Mouse (Mus musculus) heart, embryonic 15.5 days (tissue): ENCODE data around the gene Dennd2c. TPM values are rescaled to one million over a fixed set of nuclear protein-coding genes. Genes with fewer than 3 reads are reported as not detected.
"Not testable (repeated sequence)": the region's sequence is repeated elsewhere in the genome, so short reads cannot be mapped to it uniquely, and the experiment has no call there.

Source experiments
- ATAC-seq: fragments of 200-750 bp; cut with Nextera tagmentation; replicated peaks from 2 replicates; pipeline ENCODE4 v1.8.0; 2017; ENCODE audit warnings: low read depth, moderate TSS enrichment; ENCODE audit not compliant: insufficient number of reproducible peaks, insufficient read depth, low FRiP score
- H3K27ac ChIP-seq: fragments of 300-500 bp; sonication (generic); 2 replicates; pipeline ENCODE4 v1.5.1; 2015; ENCODE audit warnings: mild to moderate bottlenecking, inconsistent platforms
- H3K27me3 ChIP-seq: fragments of 300-500 bp; sonication (generic); 2 replicates; pipeline ENCODE4 v1.6.1; 2015; ENCODE audit warnings: inconsistent platforms
- H3K36me3 ChIP-seq: fragments of 300-500 bp; sonication (generic); 2 replicates; pipeline ENCODE4 v1.6.1; 2015; ENCODE audit warnings: mild to moderate bottlenecking, inconsistent platforms
- H3K4me1 ChIP-seq: fragments of 300-500 bp; sonication (generic); replicated peaks from 2 replicates; pipeline ENCODE4 v1.6.1; 2015; ENCODE audit warnings: inconsistent platforms
- H3K4me2 ChIP-seq: fragments of 300-500 bp; sonication (generic); 2 replicates; pipeline ENCODE4 v1.6.1; 2015; ENCODE audit warnings: inconsistent platforms, mild to moderate bottlenecking, moderate library complexity
- H3K4me3 ChIP-seq: fragments of 300-500 bp; sonication (generic); 2 replicates; pipeline ENCODE4 v1.5.1; 2015; ENCODE audit warnings: mild to moderate bottlenecking, inconsistent platforms
- H3K9ac ChIP-seq: fragments of 300-500 bp; sonication (generic); 2 replicates; pipeline ENCODE4 v1.6.1; 2015; ENCODE audit warnings: mild to moderate bottlenecking, inconsistent platforms
- H3K9me3 ChIP-seq: fragments of 300-500 bp; sonication (generic); replicated peaks from 2 replicates; pipeline ENCODE4 v1.6.1; 2016; ENCODE audit warnings: inconsistent platforms
- WGBS: fragments of 180-500 bp; shearing (Covaris S2); methylation state at CpG from one replicate; pipeline ENCODE4 v1.1.7; 2015; ENCODE audit warnings: mixed read lengths; 5-methylcytosine and 5-hydroxymethylcytosine counted together
- polyA plus RNA-seq: library from polyadenylated mRNA; unstranded; fragments of >200 nt; fragmentation: Nextera tagmentation; extraction: Ambion mirVana; gene quantifications from 2 replicates; pipeline ENCODE4 v1.2.1, GENCODE M21; 2015

Dennd2c gene
- polyA plus RNA-seq, 1 experiment from 2014 or later, result 2.9 TPM

- not testable (repeated sequence) for H3K27me3 ChIP-seq, ATAC-seq, H3K4me3 ChIP-seq, H3K4me2 ChIP-seq, H3K4me1 ChIP-seq, H3K27ac ChIP-seq, H3K9ac ChIP-seq, H3K36me3 ChIP-seq, H3K9me3 ChIP-seq
- WGBS, result 94% methylated on average over 7 of the region's 7 CpGs
These were observed 98.7 kb downstream of the Dennd2c start for GRCm38 (mm10) chr3:103201105-103201504.

GRCm38 (mm10) chr3:103203554-103203953, 101.2 kb downstream of the Dennd2c start:
- Histone ChIP-seq H3K27ac (no peak overlapping the region), H3K4me3 (no peak overlapping the region), H3K9me3 (no peaks in the 10 kb centered on the region), H3K9ac (no peak overlapping the region), H3K27me3 (no peaks in the 10 kb centered on the region), H3K4me2 (no peak overlapping the region), H3K36me3 (no peaks in the 10 kb centered on the region), H3K4me1 (no peaks in the 10 kb centered on the region; the same call in 1 of the 2 replicates)
- no peak for ATAC-seq
- WGBS, result 91% methylated on average over 1 of the region's 1 CpGs

GRCm38 (mm10) chr3:103204445-103204844, 102.0 kb downstream of the Dennd2c start:
- H3K4me1 ChIP-seq, result no peaks in the 10 kb centered on the region
- no peak overlapping the region for H3K9ac ChIP-seq
- no peaks in the 10 kb centered on the region for H3K9me3 ChIP-seq
- no peak for ATAC-seq
- no peaks in the 10 kb centered on the region for H3K36me3 ChIP-seq
- H3K27me3 ChIP-seq, result no peaks in the 10 kb centered on the region
- H3K27ac ChIP-seq, result no peak overlapping the region
- no peak overlapping the region for H3K4me3 ChIP-seq
- H3K4me2 ChIP-seq, result no peak overlapping the region
- WGBS, result 81% methylated on average over 3 of the region's 3 CpGs

- no peaks in the 10 kb centered on the region for H3K36me3 ChIP-seq
- no peak overlapping the region for H3K9ac ChIP-seq
- H3K9me3 ChIP-seq, result no peaks in the 10 kb centered on the region
- H3K27ac ChIP-seq, result no peak overlapping the region
- no peaks in the 10 kb centered on the region for H3K27me3 ChIP-seq
- 77% methylated on average over 6 of the region's 6 CpGs for WGBS
- no peak overlapping the region for H3K4me3 ChIP-seq
- H3K4me2 ChIP-seq, result no peak overlapping the region
- no peaks in the 10 kb centered on the region for H3K4me1 ChIP-seq
- ATAC-seq, result no peak
These were observed 104.0 kb downstream of the Dennd2c start for GRCm38 (mm10) chr3:103206393-103206792.

- H3K9ac ChIP-seq, result no peak overlapping the region
- H3K4me1 ChIP-seq, result no peaks in the 10 kb centered on the region
- H3K4me2 ChIP-seq, result no peak overlapping the region
- WGBS, result 56% methylated on average over 5 of the region's 5 CpGs
- no peak overlapping the region for H3K27ac ChIP-seq
- no peaks in the 10 kb centered on the region for H3K9me3 ChIP-seq
- no peaks in the 10 kb centered on the region for H3K27me3 ChIP-seq
- no peak for ATAC-seq
- H3K36me3 ChIP-seq, result no peaks in the 10 kb centered on the region
- H3K4me3 ChIP-seq, result no peak overlapping the region
These were observed 105.3 kb downstream of the Dennd2c start for GRCm38 (mm10) chr3:103207749-103208148.

- no peaks in the 10 kb centered on the region for H3K4me1 ChIP-seq
- H3K4me2 ChIP-seq, result no peak overlapping the region
- no peaks in the 10 kb centered on the region for H3K36me3 ChIP-seq
- no peak overlapping the region for H3K9ac ChIP-seq
- ATAC-seq, result no peak
- 72% methylated on average over 2 of the region's 2 CpGs for WGBS
- H3K4me3 ChIP-seq, result no peak overlapping the region
- no peaks in the 10 kb centered on the region for H3K27me3 ChIP-seq
- no peaks in the 10 kb centered on the region for H3K9me3 ChIP-seq
- no peak overlapping the region for H3K27ac ChIP-seq
These were observed 105.8 kb downstream of the Dennd2c start for GRCm38 (mm10) chr3:103208237-103208636.

GRCm38 (mm10) chr3:103211101-103211500, 108.7 kb downstream of the Dennd2c start:
- H3K4me2 ChIP-seq, result no peak overlapping the region
- 73% methylated on average over 2 of the region's 2 CpGs for WGBS
- H3K9ac ChIP-seq, result no peak overlapping the region
- no peaks in the 10 kb centered on the region for H3K9me3 ChIP-seq
- no peaks in the 10 kb centered on the region for H3K27me3 ChIP-seq
- no peak overlapping the region for H3K27ac ChIP-seq
- no peak overlapping the region for H3K4me3 ChIP-seq
- H3K36me3 ChIP-seq, result no peaks in the 10 kb centered on the region
- H3K4me1 ChIP-seq, result no peaks in the 10 kb centered on the region
- no peak for ATAC-seq

GRCm38 (mm10) chr3:103212142-103212541, 109.7 kb downstream of the Dennd2c start:
- WGBS, result 36% methylated on average over 1 of the region's 1 CpGs
- H3K4me3 ChIP-seq, result no peak overlapping the region
- H3K9ac ChIP-seq, result no peak overlapping the region
- ATAC-seq, result no peak
- H3K27ac ChIP-seq, result no peak overlapping the region
- H3K4me2 ChIP-seq, result no peak overlapping the region
- H3K9me3 ChIP-seq, result no peaks in the 10 kb centered on the region
- no peaks in the 10 kb centered on the region for H3K36me3 ChIP-seq
- no peaks in the 10 kb centered on the region for H3K4me1 ChIP-seq
- no peaks in the 10 kb centered on the region for H3K27me3 ChIP-seq

- 75% methylated on average over 5 of the region's 5 CpGs for WGBS
- ATAC-seq, result no peak
- no peak overlapping the region for H3K27ac ChIP-seq
These were observed 111.1 kb downstream of the Dennd2c start for GRCm38 (mm10) chr3:103213537-103213936.

GRCm38 (mm10) chr3:103214593-103215285, 112.3 kb downstream of the Dennd2c start:
- 76% methylated on average over 8 of the region's 8 CpGs for WGBS
- Histone ChIP-seq H3K27ac (no peak overlapping the region), H3K4me2 (no peak overlapping the region), H3K27me3 (no peaks in the 10 kb centered on the region), H3K9ac (no peak overlapping the region), H3K4me3 (no peak overlapping the region), H3K4me1 (no peaks in the 10 kb centered on the region), H3K9me3 (no peaks in the 10 kb centered on the region), H3K36me3 (no peaks in the 10 kb centered on the region)
- ATAC-seq, result no peak

More at GRCm38 (mm10) chr3:103213537-103213936, 111.1 kb downstream of the Dennd2c start:
- Histone ChIP-seq H3K4me1 (no peaks in the 10 kb centered on the region), H3K4me3 (no peak overlapping the region), H3K9me3 (no peaks in the 10 kb centered on the region), H3K9ac (no peak overlapping the region), H3K4me2 (no peak overlapping the region), H3K36me3 (no peaks in the 10 kb centered on the region), H3K27me3 (no peaks in the 10 kb centered on the region)

GRCm38 (mm10) chr3:103215399-103215798, 113.0 kb downstream of the Dennd2c start:
- 82% methylated on average over 8 of the region's 8 CpGs for WGBS
- H3K36me3 ChIP-seq, ATAC-seq: not testable (repeated sequence)

More at GRCm38 (mm10) chr3:103215399-103215798, 113.0 kb downstream of the Dennd2c start:
- not testable (repeated sequence) for H3K9me3 ChIP-seq, H3K4me1 ChIP-seq, H3K27ac ChIP-seq, H3K4me2 ChIP-seq, H3K9ac ChIP-seq, H3K4me3 ChIP-seq, H3K27me3 ChIP-seq
